Mouse (Mus musculus): ENCODE results near the gene Dot1l.

Gene Dot1l

GRCm38 (mm10) chr10:80754594-80755290 is at the start of gene Dot1l:
Gene Dot1l (plus strand): TSS chr10:80755206.
- peak; percentile 98 for DNase-seq (ENCODE audit: extremely low read depth, insufficient read length, low spot score)

GRCm38 (mm10) chr10:80705479-80705878 is 49.5 kb upstream of the Dot1l start:
- DNase-seq (ENCODE audit: extremely low read depth, insufficient read length, low spot score) = no peak

- DNase-seq (ENCODE audit: extremely low read depth, insufficient read length, low spot score) = no peak
Measured at GRCm38 (mm10) chr10:80710834-80711233, 44.2 kb upstream of the Dot1l start.

GRCm38 (mm10) chr10:80717281-80717680 is 37.7 kb upstream of the Dot1l start:
- no peak for DNase-seq (ENCODE audit: extremely low read depth, insufficient read length, low spot score)

- DNase-seq (ENCODE audit: extremely low read depth, insufficient read length, low spot score) = no peak
Measured at GRCm38 (mm10) chr10:80727369-80728127, 27.5 kb upstream of the Dot1l start.

GRCm38 (mm10) chr10:80732611-80733101 is 22.4 kb upstream of the Dot1l start:
- DNase-seq (ENCODE audit: extremely low read depth, insufficient read length, low spot score) = no peak

- DNase-seq (ENCODE audit: extremely low read depth, insufficient read length, low spot score) = no peak
Measured at GRCm38 (mm10) chr10:80736731-80737130, 18.3 kb upstream of the Dot1l start.

- no peak for DNase-seq (ENCODE audit: extremely low read depth, insufficient read length, low spot score)
Measured at GRCm38 (mm10) chr10:80738657-80739056, 16.3 kb upstream of the Dot1l start.

- DNase-seq (ENCODE audit: extremely low read depth, insufficient read length, low spot score) = no peak
Measured at GRCm38 (mm10) chr10:80741146-80741545, 13.9 kb upstream of the Dot1l start.

GRCm38 (mm10) chr10:80741634-80742179 is 13.3 kb upstream of the Dot1l start:
- DNase-seq (ENCODE audit: extremely low read depth, insufficient read length, low spot score) = no peak

GRCm38 (mm10) chr10:80742180-80742978 is 12.6 kb upstream of the Dot1l start, which contains the start of gene Ap3d1:
Gene Ap3d1 (minus strand): TSS chr10:80742264.
- peak; percentile 96 for DNase-seq (ENCODE audit: extremely low read depth, insufficient read length, low spot score)

- peak; percentile 64 for DNase-seq (ENCODE audit: extremely low read depth, insufficient read length, low spot score)
Measured at GRCm38 (mm10) chr10:80744262-80744661, 10.7 kb upstream of the Dot1l start.

GRCm38 (mm10) chr10:80747410-80747809 is 7.6 kb upstream of the Dot1l start:
- DNase-seq (ENCODE audit: extremely low read depth, insufficient read length, low spot score) = peak; percentile 45

- DNase-seq (ENCODE audit: extremely low read depth, insufficient read length, low spot score) = no peak
Measured at GRCm38 (mm10) chr10:80748609-80749008, 6.4 kb upstream of the Dot1l start.

- DNase-seq (ENCODE audit: extremely low read depth, insufficient read length, low spot score) = peak; percentile 90
Measured at GRCm38 (mm10) chr10:80751188-80751832, 3.7 kb upstream of the Dot1l start.

- peak; percentile 92 for DNase-seq (ENCODE audit: extremely low read depth, insufficient read length, low spot score)
Measured at GRCm38 (mm10) chr10:80752079-80752625, 2.9 kb upstream of the Dot1l start.

GRCm38 (mm10) chr10:80755291-80756015 is 447 bp downstream of the Dot1l start:
- no peak for DNase-seq (ENCODE audit: extremely low read depth, insufficient read length, low spot score)

GRCm38 (mm10) chr10:80756099-80756498 is 1.1 kb downstream of the Dot1l start:
- DNase-seq (ENCODE audit: extremely low read depth, insufficient read length, low spot score) = no peak

- DNase-seq (ENCODE audit: extremely low read depth, insufficient read length, low spot score) = no peak
Measured at GRCm38 (mm10) chr10:80756509-80756908, 1.5 kb downstream of the Dot1l start.

Measured in 3134 (cell line).